Mouse (Mus musculus) heart, adult 2 months (tissue): ENCODE results near the gene Aktip.

ENCODE experiments used
- CTCF ChIP-seq: fragments of 200-600 bp; IDR thresholded peaks from 2 replicates; pipeline ENCODE4 v1.8.1; 2022; ENCODE audit warnings: antibody characterized with exemption, mild to moderate bottlenecking, moderate library complexity
- EP300 ChIP-seq: fragments of 200-500 bp; IDR thresholded peaks from 2 replicates; pipeline ENCODE4 v1.6.1; 2011; ENCODE audit warnings: low read depth, low read length, control low read depth; ENCODE audit not compliant: insufficient read depth
- POLR2A ChIP-seq: fragments of 200-500 bp; IDR thresholded peaks from 2 replicates; pipeline ENCODE4 v1.6.1; 2011; ENCODE audit warnings: mild to moderate bottlenecking, low read depth, low read length, control low read depth; ENCODE audit not compliant: insufficient read depth

DNA sequence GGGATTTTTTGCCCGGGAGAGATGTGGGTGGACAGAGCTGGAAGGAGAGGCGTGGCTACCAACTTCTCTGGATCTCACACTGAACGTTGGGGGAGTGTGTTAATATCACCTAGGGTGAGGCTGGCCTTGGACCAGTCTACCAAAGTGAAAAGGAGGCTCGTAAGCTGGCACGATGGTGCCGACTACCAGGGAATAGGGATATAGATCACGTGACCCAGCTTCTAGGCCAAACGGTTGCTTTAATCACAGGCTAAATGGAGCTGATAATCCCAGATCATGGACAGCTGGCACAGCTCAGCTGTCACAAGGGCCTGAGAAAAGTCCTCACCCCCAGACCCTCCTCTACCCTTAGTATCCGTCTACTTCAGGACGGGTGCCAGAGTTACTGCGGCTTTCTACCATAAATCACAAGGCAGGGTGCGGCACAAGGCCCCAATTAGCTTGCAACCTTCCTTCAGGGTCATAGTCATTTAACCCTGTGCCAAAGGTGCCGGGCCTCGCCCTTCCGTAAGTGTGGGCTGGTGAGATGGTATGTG is 51.1 kb downstream of the Aktip start:
- no peak for TF ChIP-seq EP300
- no peak for TF ChIP-seq CTCF
- no peak for TF ChIP-seq POLR2A
